Mouse (Mus musculus): Measurements from ENCODE around the gene Mrpl22. TPM values are rescaled to one million over a fixed set of nuclear protein-coding genes. Genes with fewer than 3 reads are reported as not detected.
"Not testable (repeated sequence)": the region's sequence is repeated elsewhere in the genome, so short reads cannot be mapped to it uniquely, and the experiment has no call there.

Mrpl22 gene
- polyA plus RNA-seq, 1 experiment from 2014 or later: 99.2 TPM

GRCm38 (mm10) chr11:58189675-58190074 lies 18.2 kb downstream of the Mrpl22 start:
- Histone ChIP-seq H3K4me3 (replicated peaks) (no peak overlapping the region), H3K9me3 (replicated peaks) (no peaks in the 10 kb centered on the region), H3K9ac (replicated peaks) (no peak overlapping the region), H3K4me1 (no peaks in the 10 kb centered on the region), H3K4me2 (no peak overlapping the region), H3K27me3 (replicated peaks) (no peaks in the 10 kb centered on the region), H3K27ac (replicated peaks) (no peak overlapping the region), H3K36me3 (no peaks in the 10 kb centered on the region)
- ATAC-seq (ENCODE audit: low FRiP score): no peak
- WGBS: 91% methylated on average over 6 of the region's 6 CpGs

- no peaks in the 10 kb centered on the region for H3K27me3 ChIP-seq (replicated peaks)
- no peak for ATAC-seq (ENCODE audit: low FRiP score)
Observed at GRCm38 (mm10) chr11:58193326-58193725, 21.9 kb downstream of the Mrpl22 start.

GRCm38 (mm10) chr11:58193860-58194520 lies 22.5 kb downstream of the Mrpl22 start:
- H3K4me2 ChIP-seq: no peak overlapping the region
- no peaks in the 10 kb centered on the region for H3K36me3 ChIP-seq
- no peaks in the 10 kb centered on the region for H3K9me3 ChIP-seq (replicated peaks)
- no peak overlapping the region for H3K27ac ChIP-seq (replicated peaks)
- H3K4me3 ChIP-seq (replicated peaks): no peak overlapping the region
- H3K9ac ChIP-seq (replicated peaks): no peak overlapping the region
- ATAC-seq (ENCODE audit: low FRiP score): no peak
- no peaks in the 10 kb centered on the region for H3K27me3 ChIP-seq (replicated peaks)
- peaks cover under 1% of the 10 kb centered on the region; the same call in 1 of the 2 replicates for H3K4me1 ChIP-seq
- 51% methylated on average over 4 of the region's 4 CpGs for WGBS

More at GRCm38 (mm10) chr11:58193326-58193725, 21.9 kb downstream of the Mrpl22 start:
- Histone ChIP-seq H3K4me1 (no peaks in the 10 kb centered on the region), H3K9ac (replicated peaks) (no peak overlapping the region), H3K36me3 (no peaks in the 10 kb centered on the region), H3K9me3 (replicated peaks) (no peaks in the 10 kb centered on the region), H3K4me2 (no peak overlapping the region), H3K27ac (replicated peaks) (no peak overlapping the region), H3K4me3 (replicated peaks) (no peak overlapping the region)
- 87% methylated on average over 3 of the region's 3 CpGs for WGBS

- Histone ChIP-seq H3K9me3 (replicated peaks) (no peaks in the 10 kb centered on the region), H3K4me1 (peaks cover 3% of the 10 kb centered on the region; the same call in 1 of the 2 replicates), H3K4me3 (replicated peaks) (no peak overlapping the region), H3K27ac (replicated peaks) (no peak overlapping the region), H3K9ac (replicated peaks) (no peak overlapping the region), H3K36me3 (no peaks in the 10 kb centered on the region), H3K27me3 (replicated peaks) (no peaks in the 10 kb centered on the region), H3K4me2 (peak overlapping the region; percentile 64)
- 81% methylated on average over 4 of the region's 4 CpGs for WGBS
- no peak for ATAC-seq (ENCODE audit: low FRiP score)
Observed at GRCm38 (mm10) chr11:58198663-58199062, 27.2 kb downstream of the Mrpl22 start.

- Histone ChIP-seq H3K4me2 (peak within 1 kb of the TSS; percentile 64), H3K4me3 (replicated peaks) (peak within 1 kb of the TSS; percentile 47), H3K9ac (replicated peaks) (peak within 1 kb of the TSS; percentile 45), H3K27ac (replicated peaks) (peak within 1 kb of the TSS; percentile 58; the same call in 1 of the 2 replicates)
- WGBS: 5% methylated on average over 14 of the region's 15 CpGs
- not testable (repeated sequence) for H3K36me3 ChIP-seq; H3K4me1 ChIP-seq; ATAC-seq (ENCODE audit: low FRiP score); H3K9me3 ChIP-seq (replicated peaks); H3K27me3 ChIP-seq (replicated peaks)
Observed at GRCm38 (mm10) chr11:58199229-58200037, 28.0 kb downstream of the Mrpl22 start, which contains the start of the genes Igtp and Irgm2. Gene Igtp, plus strand, starts transcription at chr11:58199556. Gene Irgm2, plus strand, starts transcription at chr11:58199618.

- 90% methylated on average over 4 of the region's 4 CpGs for WGBS
- Histone ChIP-seq H3K36me3 (no peaks in the 10 kb centered on the region), H3K9ac (replicated peaks) (no peak overlapping the region), H3K4me3 (replicated peaks) (no peak overlapping the region), H3K4me1 (peaks cover 3% of the 10 kb centered on the region; the same call in 1 of the 2 replicates), H3K4me2 (no peak overlapping the region), H3K9me3 (replicated peaks) (no peaks in the 10 kb centered on the region), H3K27me3 (replicated peaks) (no peaks in the 10 kb centered on the region), H3K27ac (replicated peaks) (no peak overlapping the region)
- ATAC-seq (ENCODE audit: low FRiP score): no peak
Observed at GRCm38 (mm10) chr11:58200226-58200625, 28.8 kb downstream of the Mrpl22 start.

GRCm38 (mm10) chr11:58201052-58201451 lies 29.6 kb downstream of the Mrpl22 start:
- peaks cover 3% of the 10 kb centered on the region; the same call in 1 of the 2 replicates for H3K4me1 ChIP-seq
- H3K4me2 ChIP-seq: no peak overlapping the region
- WGBS: 83% methylated on average over 12 of the region's 12 CpGs
- no peak for ATAC-seq (ENCODE audit: low FRiP score)
- no peaks in the 10 kb centered on the region for H3K36me3 ChIP-seq
- no peak overlapping the region for H3K27ac ChIP-seq (replicated peaks)
- H3K27me3 ChIP-seq (replicated peaks): no peaks in the 10 kb centered on the region
- no peaks in the 10 kb centered on the region for H3K9me3 ChIP-seq (replicated peaks)
- no peak overlapping the region for H3K9ac ChIP-seq (replicated peaks)
- no peak overlapping the region for H3K4me3 ChIP-seq (replicated peaks)

- Histone ChIP-seq H3K4me2 (no peak overlapping the region), H3K9me3 (replicated peaks) (no peaks in the 10 kb centered on the region)
Observed at GRCm38 (mm10) chr11:58210321-58210886, 38.9 kb downstream of the Mrpl22 start.

GRCm38 (mm10) chr11:58211062-58211681 lies 39.7 kb downstream of the Mrpl22 start:
- H3K4me1 ChIP-seq: peaks cover 7% of the 10 kb centered on the region
- no peaks in the 10 kb centered on the region for H3K36me3 ChIP-seq
- no peak for ATAC-seq (ENCODE audit: low FRiP score)
- no peak overlapping the region for H3K27ac ChIP-seq (replicated peaks)
- H3K4me3 ChIP-seq (replicated peaks): no peak overlapping the region
- WGBS: 19% methylated on average over 9 of the region's 9 CpGs
- H3K27me3 ChIP-seq (replicated peaks): no peaks in the 10 kb centered on the region
- no peaks in the 10 kb centered on the region for H3K9me3 ChIP-seq (replicated peaks)
- H3K9ac ChIP-seq (replicated peaks): no peak overlapping the region
- H3K4me2 ChIP-seq: peak overlapping the region; percentile 5; the same call in 1 of the 2 replicates

More at GRCm38 (mm10) chr11:58210321-58210886, 38.9 kb downstream of the Mrpl22 start:
- Histone ChIP-seq H3K4me1 (peaks cover 7% of the 10 kb centered on the region), H3K9ac (replicated peaks) (no peak overlapping the region), H3K27ac (replicated peaks) (no peak overlapping the region), H3K36me3 (no peaks in the 10 kb centered on the region), H3K4me3 (replicated peaks) (no peak overlapping the region), H3K27me3 (replicated peaks) (no peaks in the 10 kb centered on the region)
- ATAC-seq (ENCODE audit: low FRiP score): no peak
- WGBS: 100% methylated on average over 1 of the region's 1 CpGs

- no peak for ATAC-seq (ENCODE audit: low FRiP score)
- no peak overlapping the region for H3K27ac ChIP-seq (replicated peaks)
- H3K9me3 ChIP-seq (replicated peaks): no peaks in the 10 kb centered on the region
- H3K9ac ChIP-seq (replicated peaks): no peak overlapping the region
- peaks cover 7% of the 10 kb centered on the region for H3K4me1 ChIP-seq
- WGBS: 10% methylated on average over 2 of the region's 2 CpGs
- H3K36me3 ChIP-seq: no peaks in the 10 kb centered on the region
- H3K27me3 ChIP-seq (replicated peaks): no peaks in the 10 kb centered on the region
- H3K4me2 ChIP-seq: no peak overlapping the region
- H3K4me3 ChIP-seq (replicated peaks): no peak overlapping the region
Observed at GRCm38 (mm10) chr11:58211682-58212067, 40.2 kb downstream of the Mrpl22 start.

GRCm38 (mm10) chr11:58213673-58214342 lies 42.3 kb downstream of the Mrpl22 start:
- Histone ChIP-seq H3K27ac (replicated peaks) (no peak overlapping the region), H3K4me2 (no peak overlapping the region), H3K36me3 (no peaks in the 10 kb centered on the region), H3K4me1 (peaks cover 7% of the 10 kb centered on the region), H3K4me3 (replicated peaks) (no peak overlapping the region), H3K9ac (replicated peaks) (no peak overlapping the region), H3K9me3 (replicated peaks) (no peaks in the 10 kb centered on the region), H3K27me3 (replicated peaks) (no peaks in the 10 kb centered on the region)
- no peak for ATAC-seq (ENCODE audit: low FRiP score)
- WGBS: 80% methylated on average over 7 of the region's 7 CpGs
